Mouse (Mus musculus) heart, embryonic 14.5 days (tissue): Measurements from ENCODE around the gene Hcn2. TPM values are rescaled to one million over a fixed set of nuclear protein-coding genes. Genes with fewer than 3 reads are reported as not detected.
"Not testable (repeated sequence)": the region's sequence is repeated elsewhere in the genome, so short reads cannot be mapped to it uniquely, and the experiment has no call there.

Source experiments
- ATAC-seq: fragments of 200-750 bp; cut with Nextera tagmentation; 2 replicates; pipeline ENCODE4 v1.8.0; 2017; ENCODE audit warnings: low read depth, moderate TSS enrichment; ENCODE audit not compliant: insufficient number of reproducible peaks, insufficient read depth, low FRiP score
- H3K27ac ChIP-seq, 2 experiments: fragments of 200-500 bp in 1 of 2; fragments of 300-500 bp in 1 of 2; sonication (generic) in 1 of 2; replicated peaks in 1 of 2; 2 replicates each; pipeline ENCODE4 v1.5.1; 2012 to 2014; ENCODE audit warnings: low read depth in 2 of 2, low read length in 2 of 2, control low read depth in 1 of 2, mild to moderate bottlenecking in 1 of 2, mixed read lengths in 1 of 2; ENCODE audit not compliant: control insufficient read depth in 1 of 2, insufficient read depth in 1 of 2
- H3K27me3 ChIP-seq: fragments of 300-500 bp; sonication (generic); 2 replicates; pipeline ENCODE4 v1.6.1; 2014; ENCODE audit warnings: mild to moderate bottlenecking, low read length, control low read depth; ENCODE audit not compliant: control insufficient read depth, insufficient read depth
- H3K36me3 ChIP-seq: fragments of 300-500 bp; sonication (generic); 2 replicates; pipeline ENCODE4 v1.6.1; 2014; ENCODE audit warnings: mild to moderate bottlenecking, control low read depth, low read length, mixed read lengths; ENCODE audit not compliant: control insufficient read depth, insufficient read depth
- H3K4me1 ChIP-seq, 2 experiments: fragments of 200-500 bp in 1 of 2; fragments of 300-500 bp in 1 of 2; sonication (generic) in 1 of 2; 2 replicates each; pipeline ENCODE4 v1.6.1; 2012 to 2014; ENCODE audit warnings: low read length in 2 of 2, control low read depth in 1 of 2, mixed read lengths in 1 of 2; ENCODE audit not compliant: control insufficient read depth in 2 of 2, insufficient read depth in 2 of 2
- H3K4me2 ChIP-seq: fragments of 300-500 bp; sonication (generic); 2 replicates; pipeline ENCODE4 v1.6.1; 2014; ENCODE audit warnings: mild to moderate bottlenecking, low read length
- H3K4me3 ChIP-seq, 2 experiments: fragments of 200-500 bp in 1 of 2; fragments of 300-500 bp in 1 of 2; sonication (generic) in 1 of 2; 2 replicates each; pipeline ENCODE4 v1.5.1; 2012 to 2014; ENCODE audit warnings: low read length in 2 of 2, mild to moderate bottlenecking in 2 of 2, control low read depth in 1 of 2, low read depth in 1 of 2, moderate library complexity in 1 of 2; ENCODE audit not compliant: control insufficient read depth in 1 of 2, insufficient read depth in 1 of 2
- H3K9ac ChIP-seq: fragments of 300-500 bp; sonication (generic); 2 replicates; pipeline ENCODE4 v1.6.1; 2014; ENCODE audit warnings: mild to moderate bottlenecking, low read length
- H3K9me3 ChIP-seq: fragments of 300-500 bp; sonication (generic); 2 replicates; pipeline ENCODE4 v1.6.1; 2016; ENCODE audit warnings: low read length, control low read depth; ENCODE audit not compliant: control insufficient read depth
- WGBS: fragments of 180-500 bp; shearing (Covaris S2); extraction: QIAGEN DNeasy Blood & Tissue Kit; methylation state at CpG from one replicate; pipeline ENCODE4 v1.1.7; 2014; 5-methylcytosine and 5-hydroxymethylcytosine counted together
- polyA plus RNA-seq: library from polyadenylated mRNA; unstranded; fragments of >200 nt; fragmentation: Nextera tagmentation; extraction: Ambion mirVana; gene quantifications from 2 replicates; pipeline ENCODE4 v1.2.1, GENCODE M21; 2014

The Hcn2 gene
- polyA plus RNA-seq, 1 experiment from 2014 or later: 0.05 TPM

GRCm38 (mm10) chr10:79746774-79747151, 30.3 kb downstream of the Hcn2 start:
- no peaks in the 10 kb centered on the region for H3K9me3 ChIP-seq
- no peaks in the 10 kb centered on the region for H3K27me3 ChIP-seq
- H3K9ac ChIP-seq: peak overlapping the region; percentile 55; the same call in 1 of the 2 replicates
- ATAC-seq: peak; percentile 48; the same call in 1 of the 2 replicates
- peaks cover 29% of the 10 kb centered on the region for H3K36me3 ChIP-seq
- peak overlapping the region; percentile 79 for H3K4me2 ChIP-seq
- peak overlapping the region in 1 of 2 experiments; percentile 8; a peak in 1 of 4 replicates for H3K4me3 ChIP-seq
- WGBS: 20% methylated on average over 6 of the region's 6 CpGs
- no peak overlapping the region for H3K27ac ChIP-seq
- peaks cover 3 to 9% of the 10 kb centered on the region in 2 experiments; a peak in 3 of 4 replicates for H3K4me1 ChIP-seq

- Histone ChIP-seq H3K9ac (no peak overlapping the region), H3K9me3 (no peaks in the 10 kb centered on the region), H3K4me3 (no peak overlapping the region), H3K4me1 (peaks cover 3 to 9% of the 10 kb centered on the region in 2 experiments; a peak in 3 of 4 replicates), H3K27ac (no peak overlapping the region), H3K27me3 (no peaks in the 10 kb centered on the region), H3K36me3 (peaks cover 12% of the 10 kb centered on the region), H3K4me2 (no peak overlapping the region)
- WGBS: 72% methylated on average over 6 of the region's 6 CpGs
- ATAC-seq: no peak
Measured at GRCm38 (mm10) chr10:79748496-79748895, 32.1 kb downstream of the Hcn2 start.

- under 1% methylated on average over 35 of the region's 36 CpGs for WGBS
- no peaks in the 10 kb centered on the region for H3K27me3 ChIP-seq
Measured at GRCm38 (mm10) chr10:79754856-79755516, 38.6 kb downstream of the Hcn2 start, which contains the start of gene Fgf22. TSS of gene Fgf22 (plus strand) at chr10:79755076.

GRCm38 (mm10) chr10:79755854-79756253, 39.4 kb downstream of the Hcn2 start:
- Histone ChIP-seq H3K4me2 (no peak overlapping the region), H3K27ac (no peak overlapping the region), H3K27me3 (no peaks in the 10 kb centered on the region), H3K4me1 (peaks cover 0 to 4% of the 10 kb centered on the region in 2 experiments; a peak in 1 of 4 replicates), H3K4me3 (no peak overlapping the region), H3K9me3 (no peaks in the 10 kb centered on the region), H3K9ac (no peak overlapping the region), H3K36me3 (peaks cover 44% of the 10 kb centered on the region)
- WGBS: 80% methylated on average over 3 of the region's 3 CpGs
- no peak for ATAC-seq

More at GRCm38 (mm10) chr10:79754856-79755516, 38.6 kb downstream of the Hcn2 start, which contains the start of gene Fgf22:
- H3K4me2 ChIP-seq: peak within 1 kb of the TSS; percentile 55
- peak; percentile 42 for ATAC-seq
- no peak within 1 kb of the TSS for H3K27ac ChIP-seq
- H3K36me3 ChIP-seq: peaks cover 35% of the 10 kb centered on the region
- H3K4me3 ChIP-seq: peak within 1 kb of the TSS; percentile 28 to 32; a peak in 3 of 4 replicates
- peaks cover 0 to 4% of the 10 kb centered on the region in 2 experiments; a peak in 1 of 4 replicates for H3K4me1 ChIP-seq
- no peaks in the 10 kb centered on the region for H3K9me3 ChIP-seq
- no peak within 1 kb of the TSS; the same call in 1 of the 2 replicates for H3K9ac ChIP-seq

GRCm38 (mm10) chr10:79756660-79757059, 40.2 kb downstream of the Hcn2 start:
- 85% methylated on average over 24 of the region's 24 CpGs for WGBS
- ATAC-seq: no peak
- peaks cover 52% of the 10 kb centered on the region for H3K36me3 ChIP-seq
- no peaks in the 10 kb centered on the region for H3K27me3 ChIP-seq
- no peaks in the 10 kb centered on the region for H3K9me3 ChIP-seq
- no peak overlapping the region for H3K4me3 ChIP-seq
- H3K27ac ChIP-seq: no peak overlapping the region
- no peak overlapping the region for H3K9ac ChIP-seq
- H3K4me1 ChIP-seq: peaks cover 0 to 4% of the 10 kb centered on the region in 2 experiments; a peak in 1 of 4 replicates
- H3K4me2 ChIP-seq: no peak overlapping the region

GRCm38 (mm10) chr10:79759675-79760074, 43.2 kb downstream of the Hcn2 start:
- Histone ChIP-seq H3K4me1 (peaks cover 12 to 22% of the 10 kb centered on the region in 2 experiments), H3K36me3 (peaks cover 63% of the 10 kb centered on the region)
- not testable (repeated sequence) for H3K9ac ChIP-seq, H3K4me2 ChIP-seq, H3K27me3 ChIP-seq, H3K27ac ChIP-seq, H3K9me3 ChIP-seq, ATAC-seq, H3K4me3 ChIP-seq
- 93% methylated on average over 1 of the region's 1 CpGs for WGBS

- no peak overlapping the region for H3K27ac ChIP-seq
- peaks cover 61% of the 10 kb centered on the region for H3K36me3 ChIP-seq
- no peaks in the 10 kb centered on the region for H3K27me3 ChIP-seq
- no peaks in the 10 kb centered on the region for H3K9me3 ChIP-seq
- ATAC-seq: no peak
- H3K9ac ChIP-seq: no peak overlapping the region
- no peak overlapping the region for H3K4me3 ChIP-seq
- WGBS: 90% methylated on average over 11 of the region's 11 CpGs
- no peak overlapping the region for H3K4me2 ChIP-seq
- H3K4me1 ChIP-seq: peaks cover 21 to 26% of the 10 kb centered on the region in 2 experiments
Measured at GRCm38 (mm10) chr10:79760603-79761143, 44.2 kb downstream of the Hcn2 start.
